Mouse (Mus musculus) A20 (cell line): Measurements from ENCODE around the gene Gpx4.

ENCODE experiments used
- DNase-seq: peaks from one replicate; pipeline ENCODE4 v3.0.0-alpha.2; 2011; ENCODE audit warnings: low read depth, low spot score

Gpx4 gene

GRCm38 (mm10) chr10:80103032-80103431 lies 56.1 kb downstream of the Gpx4 start:
- no peak for DNase-seq

DNA sequence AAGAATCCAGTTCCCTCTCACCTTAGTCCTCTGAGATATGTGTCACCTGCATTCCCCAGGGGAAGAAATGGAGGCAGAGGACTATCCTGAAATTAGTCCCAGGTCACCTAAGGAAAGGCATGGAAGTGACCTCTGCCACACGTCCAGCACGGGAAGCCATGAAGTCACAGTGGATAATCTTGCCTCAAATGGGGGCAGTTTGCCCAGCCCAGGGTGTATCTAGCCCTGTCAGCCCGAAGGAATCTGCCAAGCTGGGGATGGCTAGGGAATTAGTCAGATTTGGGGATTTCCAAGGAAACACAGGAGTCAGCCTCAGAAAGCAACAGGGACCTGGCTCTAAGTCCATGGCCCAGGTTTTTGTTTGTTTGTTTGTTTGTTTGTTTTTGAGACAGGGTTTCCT lies 57.2 kb downstream of the Gpx4 start:
- no peak for DNase-seq

- DNase-seq: peak; percentile 82
Measured at GRCm38 (mm10) chr10:80105460-80105859, 58.5 kb downstream of the Gpx4 start, which contains the start of gene Sbno2. Sbno2 (minus strand) TSS chr10:80105571.

GRCm38 (mm10) chr10:80105926-80106325 lies 59.0 kb downstream of the Gpx4 start:
- no peak for DNase-seq
